Mouse (Mus musculus): ENCODE measurements at regions not wholly inside any gene's neighbourhood (a gene's known extent, or its start where the extent isn't known, plus 50 kb on each side); places are given as distances from the start of the nearest gene placed in this dataset.

DNA sequence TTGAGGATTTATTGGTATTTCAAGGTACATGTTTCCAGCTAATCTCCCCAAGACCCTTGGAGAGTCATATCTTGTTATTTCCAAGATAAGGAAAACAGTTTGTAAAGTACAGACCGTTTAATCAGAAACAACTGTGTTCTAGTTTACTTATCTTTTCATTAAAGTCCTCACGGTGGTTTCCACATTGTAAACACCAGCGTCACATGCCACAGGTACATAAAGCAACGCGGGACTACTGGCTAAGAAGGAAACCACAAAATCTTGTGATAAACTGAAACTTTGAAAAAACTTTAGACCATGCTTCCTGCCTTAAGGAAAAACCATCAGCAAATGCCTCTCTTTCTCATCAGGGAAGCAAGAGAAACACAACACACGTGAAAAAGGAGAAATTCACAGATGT is 522.4 kb upstream of the Fam174a start:
- no peak overlapping the region for H3K9ac ChIP-seq (ENCODE audit: low read length)
- H3K27me3 ChIP-seq (ENCODE audit: control insufficient read depth, insufficient read depth, low read length): no peaks in the 10 kb centered on the region
- no peak for ATAC-seq (replicated peaks; ENCODE audit: extremely low read depth, insufficient read depth, low FRiP score)
- no peaks in the 10 kb centered on the region for H3K9me3 ChIP-seq (replicated peaks; ENCODE audit: control insufficient read depth, low read length)
- WGBS: 25% methylated on average over 6 of the region's 6 CpGs
- H3K27ac ChIP-seq (ENCODE audit: low read length): no peak overlapping the region
- no peak overlapping the region for H3K4me3 ChIP-seq (ENCODE audit: low read length)
- no peaks in the 10 kb centered on the region for H3K36me3 ChIP-seq (ENCODE audit: control insufficient read depth, insufficient read depth)
- H3K4me2 ChIP-seq (ENCODE audit: low read depth, low read length): no peak overlapping the region; the same call in 1 of the 2 replicates
- no peaks in the 10 kb centered on the region for H3K4me1 ChIP-seq (ENCODE audit: control insufficient read depth, insufficient read depth, low read length)

DNA sequence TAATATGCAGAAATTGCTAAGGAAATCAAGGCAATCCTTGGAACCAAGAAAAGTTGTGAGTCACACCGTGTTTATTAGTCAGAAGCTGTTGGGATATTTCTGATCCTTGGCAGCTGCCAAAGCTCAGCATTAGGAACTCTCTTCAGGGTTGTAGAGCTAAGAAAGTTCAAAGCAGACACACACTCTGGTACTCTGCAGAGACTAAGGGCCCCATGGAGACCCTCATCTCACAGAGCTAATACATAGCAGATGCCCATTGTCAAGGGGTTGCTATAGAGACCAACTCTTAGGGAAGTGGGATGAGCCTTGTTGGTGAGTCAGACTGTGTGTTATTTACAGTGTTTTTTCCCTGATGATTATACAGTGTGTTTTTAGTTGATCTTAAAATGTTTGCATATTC is 517.4 kb upstream of the Fam174a start:
- no peaks in the 10 kb centered on the region for H3K36me3 ChIP-seq (ENCODE audit: control insufficient read depth, insufficient read depth)
- no peak overlapping the region for H3K27ac ChIP-seq (ENCODE audit: low read length)
- no peaks in the 10 kb centered on the region for H3K4me1 ChIP-seq (ENCODE audit: control insufficient read depth, insufficient read depth, low read length)
- H3K4me3 ChIP-seq (ENCODE audit: low read length): no peak overlapping the region
- 71% methylated on average over 1 of the region's 1 CpGs for WGBS
- H3K27me3 ChIP-seq (ENCODE audit: control insufficient read depth, insufficient read depth, low read length): no peaks in the 10 kb centered on the region
- H3K9me3 ChIP-seq (replicated peaks; ENCODE audit: control insufficient read depth, low read length): no peaks in the 10 kb centered on the region
- no peak overlapping the region for H3K9ac ChIP-seq (ENCODE audit: low read length)
- no peak for ATAC-seq (replicated peaks; ENCODE audit: extremely low read depth, insufficient read depth, low FRiP score)
- H3K4me2 ChIP-seq (ENCODE audit: low read depth, low read length): no peak overlapping the region

DNA sequence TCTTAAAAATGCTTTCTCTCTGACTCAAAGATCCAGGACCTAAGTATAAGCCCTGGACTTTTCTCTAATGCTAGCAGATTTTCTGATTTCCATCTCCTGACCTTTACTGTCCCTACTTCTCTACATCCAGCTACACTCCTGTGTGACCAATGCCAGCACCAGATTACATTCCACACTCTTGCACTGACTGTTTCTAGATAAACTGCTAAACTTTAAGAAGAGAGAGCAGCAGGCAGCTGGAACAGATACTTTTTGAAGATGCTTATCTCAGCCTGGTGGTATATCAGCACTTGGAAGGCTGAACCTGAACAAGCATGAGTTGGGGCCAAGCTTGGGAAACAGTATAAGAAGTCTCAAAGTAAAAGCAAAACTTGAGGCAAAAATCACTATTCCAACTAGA is 509.7 kb upstream of the Fam174a start:
- Histone ChIP-seq H3K9me3 (replicated peaks; ENCODE audit: control insufficient read depth, low read length) (no peaks in the 10 kb centered on the region), H3K4me3 (ENCODE audit: low read length) (no peak overlapping the region), H3K4me2 (ENCODE audit: low read depth, low read length) (no peak overlapping the region), H3K27ac (ENCODE audit: low read length) (no peak overlapping the region), H3K27me3 (ENCODE audit: control insufficient read depth, insufficient read depth, low read length) (no peaks in the 10 kb centered on the region), H3K4me1 (ENCODE audit: control insufficient read depth, insufficient read depth, low read length) (no peaks in the 10 kb centered on the region), H3K9ac (ENCODE audit: low read length) (no peak overlapping the region), H3K36me3 (ENCODE audit: control insufficient read depth, insufficient read depth) (no peaks in the 10 kb centered on the region)
- ATAC-seq (replicated peaks; ENCODE audit: extremely low read depth, insufficient read depth, low FRiP score): no peak

DNA sequence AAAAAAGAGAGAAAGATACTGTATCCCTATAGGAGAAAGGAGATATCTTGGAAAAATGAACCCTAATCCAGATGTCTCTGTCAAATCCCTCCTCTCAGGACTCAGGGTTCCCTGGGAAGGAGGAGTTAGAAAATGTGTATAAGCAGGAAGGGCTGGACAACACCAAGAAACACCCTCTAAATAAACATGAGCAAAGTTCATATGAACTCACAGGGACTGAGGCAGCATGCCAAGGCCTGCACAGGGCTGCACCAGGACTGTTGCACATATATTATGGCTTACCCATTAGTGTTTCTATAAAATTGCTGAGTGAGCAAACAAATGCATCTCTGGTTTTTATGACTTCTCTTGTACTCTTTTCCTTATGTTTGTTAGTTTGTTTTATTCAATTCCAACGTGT is 508.5 kb upstream of the Fam174a start:
- Histone ChIP-seq H3K4me1 (ENCODE audit: control insufficient read depth, insufficient read depth, low read length) (no peaks in the 10 kb centered on the region), H3K4me2 (ENCODE audit: low read depth, low read length) (no peak overlapping the region), H3K9me3 (replicated peaks; ENCODE audit: control insufficient read depth, low read length) (no peaks in the 10 kb centered on the region), H3K36me3 (ENCODE audit: control insufficient read depth, insufficient read depth) (no peaks in the 10 kb centered on the region), H3K27me3 (ENCODE audit: control insufficient read depth, insufficient read depth, low read length) (no peaks in the 10 kb centered on the region), H3K4me3 (ENCODE audit: low read length) (no peak overlapping the region), H3K9ac (ENCODE audit: low read length) (no peak overlapping the region), H3K27ac (ENCODE audit: low read length) (no peak overlapping the region)
- 55% methylated on average over 1 of the region's 1 CpGs for WGBS
- ATAC-seq (replicated peaks; ENCODE audit: extremely low read depth, insufficient read depth, low FRiP score): no peak

DNA sequence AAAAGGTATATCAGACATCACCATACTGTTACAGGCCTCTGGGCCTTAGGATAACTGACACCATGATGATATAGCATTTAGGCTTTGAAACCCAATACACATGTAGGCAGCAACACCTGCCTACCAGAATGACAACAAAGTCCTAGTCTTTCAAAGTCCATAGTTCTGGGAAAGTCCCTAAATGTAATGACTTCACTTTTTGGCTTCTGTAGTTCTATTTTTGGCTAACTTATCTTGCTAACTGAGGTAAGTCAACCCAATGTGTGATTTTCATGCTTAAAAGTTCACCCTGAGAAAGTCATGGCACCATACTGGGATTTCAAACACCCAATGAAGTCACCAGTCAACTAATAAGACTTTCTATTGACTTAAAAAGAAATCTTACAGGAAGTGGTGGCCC is 485.8 kb upstream of the Fam174a start:
- no peak for ATAC-seq (replicated peaks; ENCODE audit: extremely low read depth, insufficient read depth, low FRiP score)
- Histone ChIP-seq H3K9ac (ENCODE audit: low read length) (no peak overlapping the region), H3K4me1 (ENCODE audit: control insufficient read depth, insufficient read depth, low read length) (no peaks in the 10 kb centered on the region), H3K36me3 (ENCODE audit: control insufficient read depth, insufficient read depth) (no peaks in the 10 kb centered on the region), H3K4me3 (ENCODE audit: low read length) (no peak overlapping the region), H3K27ac (ENCODE audit: low read length) (no peak overlapping the region), H3K4me2 (ENCODE audit: low read depth, low read length) (no peak overlapping the region), H3K9me3 (replicated peaks; ENCODE audit: control insufficient read depth, low read length) (no peaks in the 10 kb centered on the region), H3K27me3 (ENCODE audit: control insufficient read depth, insufficient read depth, low read length) (no peaks in the 10 kb centered on the region)

DNA sequence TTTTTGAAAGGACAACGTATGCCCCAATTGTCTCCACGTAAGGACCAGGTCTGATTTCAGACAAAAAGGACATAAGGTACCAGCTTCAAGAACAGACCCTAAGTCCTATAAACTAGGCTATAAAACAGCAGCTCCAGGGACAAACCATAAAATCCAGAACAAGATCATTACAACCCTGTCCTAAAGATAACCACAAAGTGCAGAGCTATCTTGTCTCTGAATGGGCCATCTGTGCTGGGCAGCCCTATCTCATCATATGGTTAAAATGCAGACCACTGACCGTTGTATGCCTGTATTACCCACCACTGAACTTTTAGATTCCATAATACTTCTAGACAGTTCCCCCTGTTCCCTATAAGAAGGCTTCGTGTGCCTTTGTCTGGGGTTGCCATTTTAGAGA is 477.4 kb upstream of the Fam174a start:
- H3K4me2 ChIP-seq (ENCODE audit: low read depth, low read length): no peak overlapping the region
- ATAC-seq (replicated peaks; ENCODE audit: extremely low read depth, insufficient read depth, low FRiP score): no peak
- H3K27ac ChIP-seq (ENCODE audit: low read length): no peak overlapping the region
- 74% methylated on average over 4 of the region's 4 CpGs for WGBS
- H3K36me3 ChIP-seq (ENCODE audit: control insufficient read depth, insufficient read depth): no peaks in the 10 kb centered on the region
- no peaks in the 10 kb centered on the region for H3K4me1 ChIP-seq (ENCODE audit: control insufficient read depth, insufficient read depth, low read length)
- no peaks in the 10 kb centered on the region for H3K27me3 ChIP-seq (ENCODE audit: control insufficient read depth, insufficient read depth, low read length)
- no peaks in the 10 kb centered on the region for H3K9me3 ChIP-seq (replicated peaks; ENCODE audit: control insufficient read depth, low read length)
- no peak overlapping the region for H3K4me3 ChIP-seq (ENCODE audit: low read length)
- no peak overlapping the region for H3K9ac ChIP-seq (ENCODE audit: low read length)

DNA sequence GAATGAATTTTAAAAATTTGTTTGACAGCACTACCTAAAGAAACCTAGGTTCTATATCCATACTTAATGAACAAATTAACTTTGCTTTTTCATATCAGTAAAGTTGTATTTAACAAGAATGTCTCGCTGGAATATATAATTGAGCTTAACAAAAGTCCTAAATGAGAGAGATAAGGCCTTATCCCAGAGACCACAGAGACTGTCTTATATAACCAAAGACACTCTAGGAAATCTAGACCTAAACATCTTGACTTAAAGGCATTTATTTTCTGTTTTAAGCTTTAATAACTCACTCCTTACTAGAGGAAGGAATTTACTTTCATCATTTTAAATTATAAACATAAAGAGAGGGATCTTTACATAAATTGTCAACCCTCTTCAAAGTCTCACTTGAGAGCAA is 461.9 kb upstream of the Fam174a start:
- no peaks in the 10 kb centered on the region for H3K9me3 ChIP-seq (replicated peaks; ENCODE audit: control insufficient read depth, low read length)
- ATAC-seq (replicated peaks; ENCODE audit: extremely low read depth, insufficient read depth, low FRiP score): no peak
- H3K36me3 ChIP-seq (ENCODE audit: control insufficient read depth, insufficient read depth): no peaks in the 10 kb centered on the region
- H3K27ac ChIP-seq (ENCODE audit: low read length): no peak overlapping the region
- H3K4me1 ChIP-seq (ENCODE audit: control insufficient read depth, insufficient read depth, low read length): no peaks in the 10 kb centered on the region
- no peak overlapping the region for H3K9ac ChIP-seq (ENCODE audit: low read length)
- no peak overlapping the region for H3K4me2 ChIP-seq (ENCODE audit: low read depth, low read length)
- 63% methylated on average over 1 of the region's 1 CpGs for whole genome bisulfite sequencing
- no peaks in the 10 kb centered on the region for H3K27me3 ChIP-seq (ENCODE audit: control insufficient read depth, insufficient read depth, low read length)
- no peak overlapping the region for H3K4me3 ChIP-seq (ENCODE audit: low read length)

DNA sequence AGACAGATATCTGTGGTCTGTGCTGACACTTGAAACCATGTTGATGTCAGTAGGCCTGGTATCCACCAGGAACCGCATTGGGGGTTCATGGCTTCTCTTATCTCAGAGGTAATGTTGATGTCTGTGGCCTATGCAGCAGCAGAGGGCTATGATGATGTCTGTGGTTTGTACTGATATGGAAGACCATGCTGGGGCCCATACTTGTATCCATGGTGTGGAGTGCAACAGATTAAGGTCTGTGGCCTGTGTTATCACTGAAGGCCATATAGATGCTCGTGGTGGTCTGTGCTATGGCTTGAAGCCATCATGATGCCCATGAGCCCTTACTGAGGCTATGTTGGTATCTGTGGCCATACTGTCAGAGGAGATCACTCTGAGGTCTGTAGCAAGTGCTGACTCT is 455.0 kb upstream of the Fam174a start:
- no peak overlapping the region for H3K27ac ChIP-seq (ENCODE audit: low read length)
- 78% methylated on average over 2 of the region's 2 CpGs for WGBS
- H3K27me3 ChIP-seq (ENCODE audit: control insufficient read depth, insufficient read depth, low read length): no peaks in the 10 kb centered on the region
- H3K4me3 ChIP-seq (ENCODE audit: low read length): no peak overlapping the region
- no peak overlapping the region for H3K9ac ChIP-seq (ENCODE audit: low read length)
- H3K9me3 ChIP-seq (replicated peaks; ENCODE audit: control insufficient read depth, low read length): no peaks in the 10 kb centered on the region
- no peak for ATAC-seq (replicated peaks; ENCODE audit: extremely low read depth, insufficient read depth, low FRiP score)
- no peak overlapping the region for H3K4me2 ChIP-seq (ENCODE audit: low read depth, low read length)
- no peaks in the 10 kb centered on the region for H3K4me1 ChIP-seq (ENCODE audit: control insufficient read depth, insufficient read depth, low read length)
- H3K36me3 ChIP-seq (ENCODE audit: control insufficient read depth, insufficient read depth): no peaks in the 10 kb centered on the region

DNA sequence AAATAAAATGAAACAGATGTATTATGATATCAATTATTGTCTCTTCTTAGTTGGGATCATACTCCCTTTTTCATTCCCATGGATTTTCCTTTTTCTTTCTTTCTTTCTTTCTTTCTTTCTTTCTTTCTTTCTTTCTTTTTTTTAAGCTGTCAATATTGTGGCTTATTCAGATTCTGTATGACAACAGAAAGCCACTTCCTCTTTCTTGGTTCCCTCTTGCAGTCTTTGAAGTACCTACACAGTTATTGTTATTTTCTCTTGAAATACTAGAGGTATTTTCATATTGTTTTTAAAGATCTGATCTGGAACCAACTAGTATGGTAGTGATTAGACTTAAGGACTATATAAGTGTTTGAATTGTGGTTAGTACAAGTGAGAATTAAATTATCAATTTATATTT is 444.6 kb upstream of the Fam174a start:
- Histone ChIP-seq H3K9me3 (replicated peaks; ENCODE audit: control insufficient read depth, low read length) (no peaks in the 10 kb centered on the region), H3K36me3 (ENCODE audit: control insufficient read depth, insufficient read depth) (no peaks in the 10 kb centered on the region), H3K4me3 (ENCODE audit: low read length) (no peak overlapping the region), H3K27ac (ENCODE audit: low read length) (no peak overlapping the region), H3K4me1 (ENCODE audit: control insufficient read depth, insufficient read depth, low read length) (no peaks in the 10 kb centered on the region), H3K27me3 (ENCODE audit: control insufficient read depth, insufficient read depth, low read length) (no peaks in the 10 kb centered on the region), H3K9ac (ENCODE audit: low read length) (no peak overlapping the region), H3K4me2 (ENCODE audit: low read depth, low read length) (no peak overlapping the region)
- no peak for ATAC-seq (replicated peaks; ENCODE audit: extremely low read depth, insufficient read depth, low FRiP score)

DNA sequence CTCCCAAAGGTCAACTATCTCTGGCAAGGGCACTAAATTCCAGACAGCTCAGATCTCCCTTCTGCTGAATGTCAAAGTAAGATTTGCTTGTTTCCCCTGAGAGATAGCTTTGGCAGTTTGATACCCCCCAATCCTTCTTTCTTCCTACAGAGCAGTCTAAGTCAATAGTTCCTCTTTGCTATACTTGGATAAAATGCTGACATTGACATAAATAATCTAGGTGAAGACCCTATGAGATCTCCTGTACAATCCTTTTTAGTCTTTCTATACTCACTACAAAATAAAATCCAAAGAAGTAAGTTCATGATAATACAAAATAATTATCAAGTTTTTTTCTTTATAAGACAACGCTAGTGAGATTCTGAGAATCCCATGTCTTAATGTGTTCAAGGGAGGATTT is 432.9 kb upstream of the Fam174a start:
- Histone ChIP-seq H3K4me3 (ENCODE audit: low read length) (no peak overlapping the region), H3K4me2 (ENCODE audit: low read depth, low read length) (no peak overlapping the region), H3K27me3 (ENCODE audit: control insufficient read depth, insufficient read depth, low read length) (no peaks in the 10 kb centered on the region), H3K4me1 (ENCODE audit: control insufficient read depth, insufficient read depth, low read length) (no peaks in the 10 kb centered on the region), H3K9ac (ENCODE audit: low read length) (no peak overlapping the region), H3K36me3 (ENCODE audit: control insufficient read depth, insufficient read depth) (no peaks in the 10 kb centered on the region), H3K27ac (ENCODE audit: low read length) (no peak overlapping the region), H3K9me3 (replicated peaks; ENCODE audit: control insufficient read depth, low read length) (no peaks in the 10 kb centered on the region)
- ATAC-seq (replicated peaks; ENCODE audit: extremely low read depth, insufficient read depth, low FRiP score): no peak
- 91% methylated on average over 1 of the region's 1 CpGs for WGBS
